Mouse (Mus musculus): ENCODE results near the gene Tnni3.

DNA sequence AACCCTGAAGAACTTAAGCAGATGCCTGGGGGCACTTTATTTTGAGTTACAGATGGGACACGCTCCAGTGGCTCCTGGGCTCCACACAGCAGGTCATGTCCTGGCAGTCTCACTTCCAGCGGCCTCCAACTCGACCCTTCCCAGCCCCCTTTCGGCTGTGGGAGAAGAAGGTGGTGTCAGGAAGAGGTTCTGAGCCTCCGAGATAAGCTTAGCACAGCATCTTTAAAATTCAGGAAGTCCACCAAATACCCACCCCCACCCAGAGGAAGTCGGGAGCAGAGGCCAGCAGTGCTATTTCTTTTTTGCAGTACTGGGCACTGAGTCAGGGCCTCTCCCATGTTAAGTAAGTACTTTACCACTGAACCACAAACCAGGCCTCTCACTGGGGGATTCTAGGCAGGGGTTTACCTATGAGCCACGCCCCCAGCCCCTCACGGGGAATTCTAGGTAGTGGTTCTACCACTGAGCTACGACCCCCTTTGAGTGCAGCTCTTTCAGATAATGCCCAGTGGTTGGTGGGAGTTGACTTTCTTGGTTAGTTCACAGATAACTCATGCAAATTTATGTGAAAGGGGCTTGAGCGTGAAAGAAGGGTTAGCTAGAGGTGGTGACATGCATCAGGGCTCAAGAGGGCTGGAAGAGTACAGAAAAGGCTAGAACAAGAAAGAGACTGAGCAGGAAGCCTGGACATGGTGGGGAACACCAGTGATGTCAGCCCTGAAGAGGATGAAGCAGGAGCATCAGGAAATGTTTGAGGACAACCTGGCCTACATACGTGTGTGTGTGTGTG lies 19.2 kb downstream of the Tnni3 start:
- TF ChIP-seq CTCF (IDR thresholded peaks at IDR 0.05; ENCODE audit: borderline replicate concordance, control insufficient read depth, extremely low read depth, insufficient read depth, low read length, poor library complexity) (no peak), POLR2A (IDR thresholded peaks at IDR 0.05; ENCODE audit: control insufficient read depth, extremely low read depth, insufficient read depth, low read length, poor library complexity) (no peak)

Data from thymus, adult 2 months (tissue).